Mouse (Mus musculus) small intestine, adult 2 months (tissue): Measurements from ENCODE around the gene 4930412O13Rik. TPM values are rescaled to one million over a fixed set of nuclear protein-coding genes. Genes with fewer than 3 reads are reported as not detected.

ENCODE experiments used
- H3K27ac ChIP-seq: fragments of 200-500 bp; 2 replicates; pipeline ENCODE4 v1.5.1; 2012; ENCODE audit warnings: low read depth, low read length, control low read depth, inconsistent platforms; ENCODE audit not compliant: insufficient read depth
- H3K27me3 ChIP-seq: fragments of 200-500 bp; 2 replicates; pipeline ENCODE4 v1.6.1; 2012; ENCODE audit warnings: mild to moderate bottlenecking, moderate library complexity, low read length, inconsistent platforms; ENCODE audit not compliant: control insufficient read depth, insufficient read depth
- H3K36me3 ChIP-seq: fragments of 200-500 bp; 2 replicates; pipeline ENCODE4 v1.6.1; 2012; ENCODE audit warnings: mild to moderate bottlenecking, low read length, control low read depth, inconsistent platforms; ENCODE audit not compliant: control insufficient read depth, insufficient read depth
- H3K4me1 ChIP-seq: fragments of 200-500 bp; 2 replicates; pipeline ENCODE4 v1.6.1; 2012; ENCODE audit warnings: low read length, inconsistent platforms, mixed read lengths; ENCODE audit not compliant: control insufficient read depth, insufficient read depth, insufficient read length
- H3K4me3 ChIP-seq: fragments of 200-500 bp; 2 replicates; pipeline ENCODE4 v1.5.1; 2012; ENCODE audit warnings: low read depth, mild to moderate bottlenecking, control low read depth, inconsistent platforms, low read length, moderate library complexity
- CTCF ChIP-seq: fragments of 200-500 bp; IDR thresholded peaks from 2 replicates; pipeline ENCODE4 v1.5.1; 2012; ENCODE audit warnings: low read depth, mild to moderate bottlenecking, control low read depth, inconsistent platforms, low read length, moderate library complexity, mixed read lengths; ENCODE audit not compliant: insufficient replicate concordance, insufficient read length; ENCODE audit errors: extremely low read depth
- POLR2A ChIP-seq: fragments of 200-500 bp; IDR thresholded peaks from 2 replicates; pipeline ENCODE4 v1.6.1; 2012; ENCODE audit warnings: low read depth, mild to moderate bottlenecking, control low read depth, inconsistent platforms, low read length, moderate library complexity
- WGBS: fragments of 180-500 bp; shearing (Covaris S2); methylation state at CpG from one replicate; pipeline ENCODE4 v1.1.7; 2018; 5-methylcytosine and 5-hydroxymethylcytosine counted together
- polyA plus RNA-seq: library from polyadenylated mRNA; depleted of rRNA; stranded (reverse); fragments of >200 nt; gene quantifications from 2 replicates; pipeline ENCODE4 v1.2.3, GENCODE M21; 2012

4930412O13Rik gene
- polyA plus RNA-seq, 1 experiment, result not detected

DNA sequence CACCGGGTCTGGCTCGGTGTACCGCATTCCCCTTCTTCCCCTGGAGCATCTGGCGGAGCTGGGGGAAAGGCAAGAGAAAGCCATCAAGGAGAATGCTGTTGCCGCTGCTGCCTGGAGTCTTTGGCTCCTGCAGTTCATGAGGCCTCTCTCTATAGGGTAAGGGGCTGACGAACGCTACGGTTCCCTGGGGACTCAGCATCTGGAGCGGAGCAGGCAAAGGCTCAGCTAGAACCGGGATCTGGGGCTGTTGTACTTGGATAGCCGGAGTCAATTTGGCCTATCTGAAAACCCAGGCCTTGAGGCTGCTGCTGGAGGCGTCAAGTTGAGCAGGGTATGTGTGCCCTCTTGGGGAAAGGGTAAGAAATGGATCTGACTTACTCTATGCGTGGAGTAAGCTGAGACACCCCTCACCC lies 565 bp downstream of the 4930412O13Rik start:
- Histone ChIP-seq H3K27ac (no peak overlapping the region), H3K4me3 (no peak overlapping the region), H3K27me3 (peaks cover 91% of the 10 kb centered on the region), H3K4me1 (peaks cover 8% of the 10 kb centered on the region), H3K36me3 (no peaks in the 10 kb centered on the region)
- 9% methylated on average over 13 of the region's 13 CpGs for WGBS
- no peak for TF ChIP-seq POLR2A
- TF ChIP-seq CTCF, result no peak

DNA sequence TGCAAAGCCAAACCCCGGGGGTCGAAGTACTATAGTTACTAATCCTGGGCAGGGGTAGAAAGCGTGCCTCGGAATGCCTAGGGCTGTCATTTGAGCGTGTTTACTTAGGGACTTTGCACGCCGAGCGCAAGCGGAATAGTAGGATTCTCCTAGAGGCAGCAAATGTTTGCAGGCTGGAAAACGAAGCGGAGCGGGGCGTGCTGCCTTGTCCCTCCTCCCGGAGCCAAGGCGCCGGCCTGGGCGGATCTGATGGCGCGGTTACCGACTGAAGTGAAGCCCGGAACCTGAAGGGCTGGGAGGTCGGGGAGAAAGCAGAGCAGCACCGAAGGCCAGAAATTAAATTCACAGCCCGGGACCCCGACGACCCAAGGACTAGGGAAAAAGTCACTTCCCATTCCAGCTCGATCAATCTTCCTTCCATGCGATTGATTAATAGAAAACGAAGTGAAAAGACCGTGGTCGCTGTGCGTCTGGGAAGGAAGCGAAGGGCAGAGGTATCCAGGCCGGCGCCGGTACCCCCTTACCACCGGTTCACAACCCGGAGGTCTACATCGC lies 1.4 kb downstream of the 4930412O13Rik start:
- 1% methylated on average over 39 of the region's 39 CpGs for WGBS
- Histone ChIP-seq H3K4me3 (peak overlapping the region; percentile 23; the same call in 1 of the 2 replicates), H3K27ac (no peak overlapping the region)

DNA sequence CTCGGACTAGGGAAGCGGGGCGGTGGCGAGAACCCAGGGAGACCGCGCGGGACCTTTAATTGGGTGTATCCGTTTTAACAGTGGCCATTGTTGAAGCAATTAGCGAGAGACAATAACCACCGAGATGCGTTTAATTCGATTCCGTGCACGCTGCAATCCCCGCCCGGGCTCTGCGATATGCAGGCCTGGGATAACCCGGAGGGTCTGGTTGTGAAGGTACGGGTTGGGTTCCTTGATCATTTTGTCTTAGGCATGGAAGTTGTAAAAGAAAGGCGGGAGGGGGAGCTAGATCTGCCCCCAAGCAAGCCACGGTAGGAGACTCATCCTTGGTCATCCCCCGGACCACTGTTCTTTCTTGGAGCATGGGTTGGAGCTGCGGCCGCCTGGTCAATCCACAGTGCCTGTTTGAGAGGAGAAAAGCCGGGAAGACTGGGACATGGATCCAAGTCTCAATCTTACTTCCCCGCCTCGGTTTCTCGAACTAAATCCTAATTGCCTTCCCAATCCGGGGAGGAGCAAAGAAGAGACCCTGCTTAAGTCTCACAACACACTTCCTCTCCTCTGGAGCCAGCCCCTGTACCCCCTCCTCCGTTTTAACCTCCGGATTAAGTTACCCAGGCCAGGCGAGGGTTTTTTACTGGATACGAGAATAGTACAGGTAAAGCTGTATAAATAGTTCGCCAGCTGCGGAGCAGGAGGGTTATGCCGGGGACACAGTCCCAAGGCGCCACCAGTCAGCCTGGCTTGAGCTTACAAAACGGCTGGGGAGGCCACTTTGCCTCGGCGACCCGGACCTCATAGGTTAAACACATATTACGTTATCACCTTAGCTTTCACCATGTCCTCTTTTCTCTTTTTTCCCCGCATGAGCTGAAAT lies 2.1 kb downstream of the 4930412O13Rik start:
- Histone ChIP-seq H3K36me3 (no peaks in the 10 kb centered on the region), H3K27ac (no peak overlapping the region), H3K4me3 (peak overlapping the region; percentile 23; the same call in 1 of the 2 replicates), H3K4me1 (peaks cover 2% of the 10 kb centered on the region; the same call in 1 of the 2 replicates), H3K27me3 (peaks cover 90% of the 10 kb centered on the region)
- no peak for TF ChIP-seq POLR2A
- TF ChIP-seq CTCF, result 0 out of 2 replicates have a peak, but pooled peaks have one; percentile 4
- 3% methylated on average over 43 of the region's 43 CpGs for WGBS

More for the DNA sequence above, 1.4 kb downstream of the 4930412O13Rik start:
- peaks cover 5% of the 10 kb centered on the region for H3K4me1 ChIP-seq
- TF ChIP-seq POLR2A, result no peak
- H3K27me3 ChIP-seq, result peaks cover 90% of the 10 kb centered on the region
- no peaks in the 10 kb centered on the region for H3K36me3 ChIP-seq

DNA sequence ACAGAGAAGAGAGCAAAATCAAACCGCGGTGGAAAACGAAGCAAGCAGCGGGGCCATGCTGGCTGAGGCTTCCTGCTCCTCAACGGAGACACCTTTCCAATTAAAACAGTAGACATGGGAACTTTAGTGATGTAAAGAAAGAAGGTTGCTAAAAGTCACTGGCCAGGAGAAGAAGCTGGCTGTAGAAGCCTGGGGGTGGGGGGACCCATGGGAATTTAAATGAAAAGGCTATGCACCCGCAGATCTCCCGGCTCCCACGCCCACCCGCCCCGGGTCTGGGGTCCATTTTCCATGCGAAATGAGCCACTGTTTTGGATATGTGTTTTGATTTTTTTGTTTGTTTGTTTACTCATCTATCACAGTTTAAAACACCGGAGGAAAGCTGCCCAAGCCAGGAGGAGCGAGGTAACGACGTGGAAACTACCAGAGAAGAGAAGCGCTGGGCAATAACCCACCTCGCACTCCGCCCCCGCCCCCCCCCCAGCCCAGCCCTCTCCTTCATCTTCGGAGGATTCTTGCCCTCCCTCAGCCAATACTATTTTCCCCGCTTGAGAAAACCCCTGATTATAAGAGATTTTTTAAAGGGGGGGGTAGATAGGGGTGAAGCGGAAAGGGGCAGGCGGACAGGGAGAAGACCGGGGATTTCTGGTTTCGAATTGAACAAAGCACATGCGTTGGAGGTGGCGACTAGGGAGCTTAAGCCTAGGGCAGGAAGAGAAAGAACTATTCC lies 2.9 kb downstream of the 4930412O13Rik start:
- TF ChIP-seq CTCF (no peak), POLR2A (no peak)
- Histone ChIP-seq H3K27ac (no peak overlapping the region), H3K4me3 (no peak overlapping the region), H3K36me3 (no peaks in the 10 kb centered on the region), H3K27me3 (peaks cover 88% of the 10 kb centered on the region), H3K4me1 (peaks cover 3% of the 10 kb centered on the region; the same call in 1 of the 2 replicates)
- WGBS, result 4% methylated on average over 27 of the region's 27 CpGs

DNA sequence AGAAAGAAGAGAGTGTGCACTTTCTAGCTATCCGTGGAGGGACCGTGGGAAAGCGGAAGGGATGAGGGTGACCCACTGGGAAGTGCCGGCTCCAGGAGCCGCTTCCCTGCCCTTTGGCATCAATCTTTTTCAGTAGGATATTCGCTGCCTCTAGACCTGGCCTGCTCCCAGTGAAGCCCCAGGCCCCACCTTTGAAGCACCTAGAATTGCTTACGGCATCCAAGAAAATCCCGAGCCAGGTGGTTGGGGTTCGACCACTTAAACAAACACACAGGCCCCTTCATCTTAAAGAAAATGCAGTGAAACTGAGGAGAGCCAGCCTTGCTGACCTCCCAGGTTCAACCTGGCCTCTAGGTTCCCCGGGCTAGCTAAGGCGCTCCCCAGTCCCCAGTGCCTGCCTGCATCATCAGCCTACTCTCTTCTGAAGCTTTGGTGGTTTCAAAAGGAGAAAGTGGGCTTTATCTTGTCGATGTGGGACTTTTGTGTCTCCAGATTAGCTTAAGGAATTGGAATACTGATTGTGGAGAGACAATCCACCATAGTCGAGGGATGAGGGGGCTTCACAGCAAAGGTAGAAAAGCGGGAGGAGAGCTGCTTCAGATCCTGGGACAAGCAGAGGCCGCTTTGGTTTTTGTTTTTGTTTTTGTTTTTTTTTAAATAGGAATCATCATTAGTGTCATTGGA lies 3.6 kb downstream of the 4930412O13Rik start:
- no peak overlapping the region for H3K27ac ChIP-seq
- TF ChIP-seq CTCF (no peak), POLR2A (no peak)
- H3K4me3 ChIP-seq, result no peak overlapping the region
- 13% methylated on average over 15 of the region's 15 CpGs for WGBS
- no peaks in the 10 kb centered on the region for H3K36me3 ChIP-seq
- H3K4me1 ChIP-seq, result peaks cover 8% of the 10 kb centered on the region
- peaks cover 89% of the 10 kb centered on the region for H3K27me3 ChIP-seq

DNA sequence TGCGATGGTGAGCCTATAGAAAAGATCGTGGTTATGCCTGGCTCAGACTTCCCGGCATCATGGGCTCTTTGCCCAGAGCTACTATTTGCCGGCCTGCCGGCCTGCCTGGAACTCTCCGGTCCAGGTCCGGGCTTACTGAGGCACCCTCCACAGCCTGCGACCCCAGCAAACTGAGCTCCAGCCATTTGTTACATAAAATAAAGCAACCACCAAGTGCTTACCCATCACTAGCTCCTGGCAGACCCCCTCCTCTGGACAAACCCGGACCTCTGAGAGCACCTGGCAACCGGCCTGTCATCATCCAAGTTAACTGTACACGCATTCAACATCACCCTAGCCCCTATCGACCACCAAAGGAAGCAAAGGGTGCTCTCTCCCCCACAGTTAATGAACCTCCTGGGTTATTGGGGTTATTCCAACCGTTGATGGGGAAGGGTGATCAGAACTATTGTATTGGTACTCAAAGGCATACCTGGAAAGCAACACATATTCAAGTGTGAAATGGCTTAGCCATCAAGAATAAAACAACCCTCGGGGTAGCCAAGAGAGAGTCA lies 4.2 kb downstream of the 4930412O13Rik start:
- TF ChIP-seq POLR2A (no peak), CTCF (no peak)
- 13% methylated on average over 14 of the region's 14 CpGs for WGBS
- Histone ChIP-seq H3K27ac (no peak overlapping the region), H3K27me3 (peaks cover 88% of the 10 kb centered on the region), H3K4me1 (peaks cover 8% of the 10 kb centered on the region), H3K4me3 (no peak overlapping the region), H3K36me3 (no peaks in the 10 kb centered on the region)

DNA sequence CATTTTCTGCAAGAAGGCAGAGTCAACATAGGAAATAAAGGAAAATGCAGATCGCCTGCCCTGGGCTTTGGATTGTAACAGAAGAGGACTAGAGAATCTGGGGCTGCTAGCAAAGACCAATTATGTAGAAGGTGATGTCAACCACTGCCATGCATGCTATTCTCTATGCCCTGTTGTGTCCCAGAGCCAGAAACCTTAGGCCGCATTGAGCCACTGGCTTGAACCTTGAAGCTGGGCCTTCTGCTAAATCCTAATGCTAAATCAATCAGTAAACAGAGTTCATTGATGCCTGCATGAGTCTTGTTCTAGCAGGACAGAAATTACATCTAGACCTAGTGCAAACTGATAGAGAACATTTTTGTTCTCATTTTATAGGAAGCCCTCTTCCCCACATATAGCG lies 5.0 kb downstream of the 4930412O13Rik start:
- TF ChIP-seq POLR2A (no peak), CTCF (no peak)
- no peak overlapping the region for H3K27ac ChIP-seq
- 47% methylated on average over 3 of the region's 3 CpGs for WGBS
- peaks cover 8% of the 10 kb centered on the region for H3K4me1 ChIP-seq
- H3K4me3 ChIP-seq, result no peak overlapping the region
- peaks cover 83% of the 10 kb centered on the region for H3K27me3 ChIP-seq
- H3K36me3 ChIP-seq, result no peaks in the 10 kb centered on the region
